Mouse (Mus musculus): Measurements from ENCODE around the gene Ascc3. TPM values are rescaled to one million over a fixed set of nuclear protein-coding genes. Genes with fewer than 3 reads are reported as not detected.

Ascc3 gene
- polyA plus RNA-seq, 1 experiment from 2014 or later = 20.5 TPM

GRCm38 (mm10) chr10:50899846-50900745 is 307.6 kb downstream of the Ascc3 start:
- Histone ChIP-seq H3K27me3 (ENCODE audit: insufficient read depth, poor library complexity, severe bottlenecking) (peaks cover 93% of the 10 kb centered on the region), H3K27ac (no peak overlapping the region), H3K9me3 (no peaks in the 10 kb centered on the region), H3K4me1 (peaks cover 10% of the 10 kb centered on the region), H3K4me3 (peak overlapping the region; percentile 35), H3K36me3 (no peaks in the 10 kb centered on the region)
- no peak for DNase-seq (ENCODE audit: low spot score)
- 3% methylated on average over 21 of the region's 21 CpGs for WGBS
